Mouse (Mus musculus): ENCODE measurements at regions not wholly inside any gene's neighbourhood (a gene's known extent, or its start where the extent isn't known, plus 50 kb on each side); places are given as distances from the start of the nearest gene placed in this dataset.

DNA sequence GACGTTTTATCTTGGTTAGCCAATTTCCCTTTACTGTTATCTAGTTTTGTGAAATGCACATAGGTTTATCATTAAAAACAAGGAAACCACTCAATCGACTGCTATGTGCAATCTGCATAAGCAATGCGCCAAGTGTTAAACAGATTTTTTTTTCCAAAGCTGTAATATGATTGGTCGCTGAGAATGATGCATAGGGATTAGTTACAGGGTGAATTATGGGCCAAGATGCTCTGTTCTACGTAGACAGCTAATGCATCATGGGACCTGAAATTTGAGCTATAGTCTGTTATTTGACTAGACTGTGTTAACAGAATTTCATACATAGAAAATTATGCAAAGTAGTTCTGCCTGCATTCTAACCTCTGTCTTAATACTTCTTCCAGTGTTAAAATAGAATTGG, 284.0 kb downstream of the Basp1 start:
- no peak for DNase-seq (ENCODE audit: low read depth, low spot score)

DNA sequence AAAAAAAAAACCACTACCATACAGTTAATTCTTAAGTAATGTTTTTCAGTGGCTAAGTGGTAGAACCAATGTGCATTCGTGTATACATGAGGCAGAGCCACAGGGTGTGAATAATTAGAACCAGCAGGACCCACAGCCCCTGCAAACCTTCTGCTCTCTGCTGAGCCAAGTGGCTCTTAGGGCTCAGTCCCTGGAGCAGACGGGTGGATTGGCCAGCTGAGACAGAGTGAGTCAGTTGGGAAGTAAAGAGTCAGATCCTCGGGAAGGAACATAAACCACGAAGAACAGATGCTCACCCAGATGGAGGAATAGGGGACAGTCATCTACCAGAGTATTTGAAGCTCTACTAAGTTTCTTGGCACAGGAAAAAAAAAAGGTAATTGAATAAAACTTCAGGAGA, 293.1 kb downstream of the Basp1 start:
- DNase-seq (ENCODE audit: low read depth, low spot score), result no peak

DNA sequence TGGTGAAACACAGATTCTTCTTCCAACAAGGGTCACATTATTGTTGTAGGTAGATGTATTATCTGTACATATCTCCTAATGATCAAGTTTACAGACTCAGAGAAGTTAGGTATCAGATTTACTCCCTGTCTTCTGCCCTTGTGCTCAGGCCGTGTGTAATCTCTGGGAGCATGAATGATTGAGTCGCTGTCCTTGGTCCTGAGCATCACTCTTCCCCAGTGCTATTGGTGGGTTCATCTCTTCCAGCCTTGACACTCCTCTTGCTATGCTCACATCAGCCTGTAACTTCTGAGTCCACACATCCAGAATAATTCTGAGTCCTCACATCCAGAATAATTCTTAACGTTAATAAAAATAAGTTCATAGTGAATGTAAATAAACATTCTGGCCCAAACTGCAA, 295.6 kb downstream of the Basp1 start:
- DNase-seq (ENCODE audit: low read depth, low spot score), result peak; percentile 65

DNA sequence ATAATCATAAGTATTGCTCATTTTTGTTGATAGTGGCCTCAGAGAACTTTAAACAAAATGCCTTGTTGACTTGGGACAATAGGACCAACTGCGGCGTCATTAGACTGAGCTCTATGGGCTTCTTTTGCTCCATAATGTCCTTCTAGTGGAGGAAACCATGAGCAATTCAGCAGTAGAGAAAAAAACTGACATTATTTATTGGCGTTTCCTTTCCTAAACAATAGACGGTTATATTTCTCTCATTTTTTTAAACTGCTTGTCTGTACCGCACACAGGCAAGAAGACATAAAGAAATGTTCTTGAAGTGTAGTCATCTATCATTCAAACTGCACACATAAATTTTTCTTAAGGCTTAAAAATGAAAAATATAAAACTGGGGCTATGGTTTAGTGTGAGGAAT, 310.8 kb downstream of the Basp1 start:
- DNase-seq (ENCODE audit: low read depth, low spot score), result no peak

DNA sequence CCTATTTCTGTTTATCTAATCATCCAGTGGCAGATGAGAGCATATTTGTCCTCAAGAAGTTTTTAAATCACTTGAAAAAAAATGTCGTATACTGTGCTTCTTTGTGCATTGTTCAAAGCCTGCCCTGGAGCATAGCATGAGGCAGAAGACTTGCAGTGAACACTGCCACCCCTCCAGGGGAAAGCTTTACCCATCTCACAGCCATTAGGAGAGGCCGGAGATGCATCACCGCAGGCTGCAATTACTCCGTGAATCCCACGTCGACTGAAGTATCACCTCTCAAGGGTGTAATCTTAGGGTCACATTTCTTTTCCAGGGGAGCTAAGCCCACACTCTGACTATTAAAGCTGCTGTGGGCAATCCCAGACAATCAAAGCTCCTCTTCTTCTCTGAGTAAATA, 319.8 kb downstream of the Basp1 start:
- no peak for DNase-seq (ENCODE audit: low read depth, low spot score)

DNA sequence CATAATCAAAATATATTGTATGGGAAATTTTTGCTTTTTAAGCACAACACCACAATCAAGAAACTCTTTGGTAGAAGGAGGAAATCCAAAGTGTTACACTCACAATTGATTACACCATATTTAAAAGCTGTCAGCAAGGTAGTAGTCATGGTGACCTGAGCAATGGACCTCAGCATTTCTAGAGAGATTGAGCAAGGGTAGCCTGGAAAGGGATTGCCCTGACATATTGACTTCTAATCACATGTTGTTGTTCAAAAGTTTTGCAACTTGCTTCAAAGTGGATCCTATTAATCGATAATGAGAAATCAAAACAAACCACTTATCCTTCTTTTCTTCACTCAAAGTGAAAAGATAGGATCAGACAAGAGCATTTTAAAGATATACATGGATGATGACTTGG, 343.9 kb downstream of the Basp1 start:
- DNase-seq (ENCODE audit: low read depth, low spot score), result no peak

DNA sequence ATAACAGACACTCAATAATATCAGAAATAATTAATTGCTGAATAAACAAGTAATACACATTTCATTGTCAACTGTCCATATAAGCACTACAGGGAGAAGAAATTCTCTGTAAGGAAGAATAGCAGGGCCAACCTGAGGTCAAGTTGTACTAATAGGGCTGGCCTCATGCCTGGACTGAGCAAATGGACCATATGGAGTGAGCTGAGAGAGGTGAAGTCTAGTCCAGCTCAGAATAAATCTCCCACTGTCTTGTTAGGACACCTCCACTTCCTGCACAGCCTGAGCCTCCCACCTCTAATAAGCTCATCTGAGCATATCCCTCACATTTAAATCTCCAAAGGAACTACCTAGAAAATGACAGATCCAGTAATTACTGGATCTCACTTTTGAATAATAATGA, 354.2 kb downstream of the Basp1 start:
- DNase-seq (ENCODE audit: low read depth, low spot score), result no peak

DNA sequence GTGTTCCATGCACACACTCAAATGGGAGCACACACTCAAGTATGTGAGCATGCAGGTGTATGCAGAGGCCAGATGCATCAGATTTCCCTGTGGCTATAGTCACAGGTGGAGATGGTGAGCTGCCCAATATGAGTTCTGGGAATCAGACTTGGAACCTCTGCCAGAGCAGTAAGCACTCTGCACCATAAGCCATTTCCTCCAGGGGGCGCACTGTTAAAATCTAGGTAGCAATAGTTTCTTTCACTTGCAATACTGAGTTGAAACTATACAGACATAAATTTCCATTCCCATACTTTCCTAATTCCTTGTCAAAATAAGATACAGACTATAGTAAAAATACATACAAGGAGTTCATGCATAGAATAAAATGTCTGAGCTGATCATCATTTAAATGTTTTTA, 365.7 kb downstream of the Basp1 start:
- DNase-seq (ENCODE audit: low read depth, low spot score), result peak; percentile 74

DNA sequence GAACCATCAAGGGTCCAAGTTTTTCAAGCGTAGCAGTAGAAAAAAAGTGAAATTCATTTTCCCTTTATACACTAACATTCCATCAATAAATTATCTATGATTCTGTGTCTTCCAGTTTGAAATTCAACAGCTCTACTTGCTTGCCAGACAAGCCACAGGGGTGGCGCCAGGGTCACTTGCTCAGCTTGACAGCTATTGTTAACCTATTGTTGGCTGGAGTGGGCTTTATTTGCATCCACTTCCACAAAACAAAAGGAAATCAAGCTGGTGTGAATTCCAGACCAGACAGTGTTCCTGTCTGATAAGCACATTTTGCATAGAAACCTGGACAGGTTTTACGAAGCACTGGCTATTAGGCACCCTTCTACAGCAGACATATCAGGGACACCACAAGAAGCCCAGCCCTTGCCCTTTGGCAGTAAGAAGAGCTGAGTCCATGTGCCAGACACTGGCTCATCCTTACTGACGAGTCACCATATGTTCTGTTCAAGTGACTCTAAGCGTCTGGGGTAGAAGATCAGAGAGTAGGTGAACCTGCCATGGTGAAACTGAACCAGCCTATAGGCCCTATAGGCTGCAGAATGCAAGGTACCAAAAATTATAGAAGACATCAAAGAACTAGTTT, 366.9 kb downstream of the Basp1 start:
- peak; percentile 88 for DNase-seq (ENCODE audit: low read depth, low spot score)

DNA sequence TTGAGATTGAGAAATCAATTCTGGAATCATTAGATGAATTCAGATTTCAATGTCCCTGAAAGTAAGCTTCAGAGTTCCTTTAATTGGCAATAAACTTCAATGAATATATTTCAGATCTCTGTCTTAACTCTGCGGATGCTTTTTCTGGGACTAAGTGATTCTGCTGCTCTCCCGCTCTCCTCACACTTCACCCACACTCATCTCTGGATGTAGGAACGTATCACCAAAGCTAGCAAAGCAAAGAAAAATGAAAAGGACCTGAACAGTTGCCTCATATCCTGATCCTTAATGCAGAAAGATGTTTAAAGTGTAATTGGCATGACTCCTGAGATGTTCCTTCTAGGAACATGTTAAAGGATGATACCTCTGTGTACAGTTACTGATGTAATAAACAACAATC, 377.3 kb downstream of the Basp1 start:
- no peak for DNase-seq (ENCODE audit: low read depth, low spot score)

DNA sequence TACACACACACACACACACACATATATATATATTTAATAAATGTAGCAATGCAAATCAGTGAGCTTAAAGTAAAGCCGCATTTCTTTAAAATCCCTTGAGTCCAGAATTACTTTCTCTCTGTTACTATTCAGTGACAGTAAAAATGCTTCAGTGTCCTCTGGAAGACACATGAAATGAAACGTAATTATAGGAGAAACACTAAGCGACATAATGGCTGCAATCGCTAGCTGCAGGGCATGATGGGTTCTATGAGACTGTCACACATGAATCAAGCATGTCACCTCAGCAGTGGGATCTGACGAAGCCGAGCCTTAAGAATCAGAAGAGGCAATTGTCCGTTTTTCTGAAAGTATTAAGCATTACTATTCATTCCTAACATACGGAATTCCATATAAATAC, 385.7 kb downstream of the Basp1 start:
- DNase-seq (ENCODE audit: low read depth, low spot score), result no peak

DNA sequence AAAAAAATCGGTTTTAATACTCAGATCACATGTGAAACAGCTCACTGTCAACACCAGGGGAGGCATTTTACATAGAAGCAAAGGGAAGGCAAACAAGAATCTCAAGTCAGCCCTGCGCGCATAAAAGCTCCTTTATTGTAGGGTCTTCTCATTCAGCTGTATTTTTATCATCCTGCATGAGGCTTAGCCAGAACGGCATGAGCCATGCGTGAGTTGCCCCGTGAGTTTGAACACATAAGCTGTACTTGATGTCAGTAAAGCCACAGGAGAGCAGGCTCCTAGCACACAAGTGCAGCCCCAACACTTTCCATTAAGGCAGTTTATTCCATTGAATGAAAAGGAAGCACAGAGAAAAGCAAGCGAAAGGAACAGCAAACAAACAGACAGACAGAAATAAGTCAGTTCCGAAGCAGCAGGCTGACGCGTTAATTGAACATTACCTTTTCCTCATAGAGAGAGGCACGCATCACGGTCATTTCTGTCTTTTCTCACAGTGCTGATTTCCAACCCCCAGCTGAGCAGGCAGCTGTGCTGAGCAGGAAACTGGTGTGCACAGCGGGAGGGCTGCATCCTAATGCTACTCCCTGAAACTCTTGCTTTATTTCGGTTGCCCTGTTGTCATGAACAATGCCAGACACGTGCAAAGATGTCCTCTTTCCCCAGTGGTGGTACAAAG, 386.6 kb downstream of the Basp1 start:
- DNase-seq (ENCODE audit: low read depth, low spot score), result peak; percentile 65

DNA sequence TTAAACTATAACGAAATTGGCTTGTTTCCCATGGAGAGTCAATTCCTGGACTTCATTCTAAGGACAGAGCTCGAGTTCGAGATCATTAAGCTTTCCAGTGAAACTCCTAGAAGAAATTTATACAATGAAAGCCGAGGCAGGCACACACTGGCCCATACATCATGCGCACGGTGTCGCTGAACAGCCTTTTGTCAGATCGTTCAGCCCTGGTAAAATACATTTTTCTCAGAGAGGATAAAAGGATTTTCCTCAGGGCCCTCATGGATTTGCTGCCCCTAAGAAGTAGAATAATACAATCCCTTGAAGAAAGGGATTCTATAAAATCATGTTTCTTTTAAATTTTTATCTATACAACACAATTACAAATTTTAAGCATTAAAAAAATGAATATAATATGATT, 387.2 kb downstream of the Basp1 start:
- no peak for DNase-seq (ENCODE audit: low read depth, low spot score)

DNA sequence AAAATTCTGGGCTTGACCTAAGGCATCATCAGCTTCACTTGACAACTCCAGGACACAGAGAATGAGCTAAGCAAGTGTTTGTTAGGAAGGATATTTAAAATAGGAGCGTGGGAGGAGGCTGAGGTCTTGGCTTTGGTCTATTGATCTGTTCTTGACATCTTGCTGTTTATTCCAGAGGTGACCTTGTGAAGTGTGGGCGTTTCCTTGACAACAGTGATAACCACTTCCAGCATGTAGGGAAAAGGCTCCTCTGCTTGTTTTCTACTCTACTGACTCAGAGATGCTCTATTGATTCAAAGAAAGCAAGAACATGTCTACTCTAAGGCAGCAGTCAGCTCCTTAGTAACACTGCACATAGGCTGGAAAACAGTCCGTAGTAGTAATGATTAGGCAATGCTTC, 392.6 kb downstream of the Basp1 start:
- DNase-seq (ENCODE audit: low read depth, low spot score), result no peak

DNA sequence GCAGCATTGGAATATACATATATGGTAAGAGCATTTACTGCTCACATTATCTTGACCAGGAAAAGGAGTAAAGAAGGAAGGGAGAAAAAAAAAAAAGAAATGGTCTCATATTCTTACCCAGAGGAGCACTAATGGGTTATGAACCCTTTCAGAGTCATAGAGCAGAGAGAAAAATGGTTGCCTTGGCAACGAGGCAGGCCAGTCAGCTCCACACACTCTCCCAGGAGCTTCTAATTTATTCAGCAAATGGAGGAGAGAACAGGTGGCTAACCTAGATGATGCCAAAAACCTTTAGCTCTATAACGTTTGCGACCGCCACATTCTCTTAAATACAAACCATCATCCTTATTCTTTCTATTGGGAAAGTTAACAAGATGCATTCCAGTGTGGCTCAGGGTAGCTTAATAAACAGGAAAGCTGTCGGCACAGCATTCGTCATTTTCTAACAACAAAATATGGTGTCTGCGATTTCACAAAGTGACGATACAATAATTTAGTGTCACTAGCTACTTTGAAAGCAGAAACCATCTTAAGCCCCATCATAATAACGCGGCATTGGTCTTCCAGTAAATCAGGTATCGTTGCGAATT, 394.1 kb downstream of the Basp1 start:
- DNase-seq (ENCODE audit: low read depth, low spot score), result no peak

DNA sequence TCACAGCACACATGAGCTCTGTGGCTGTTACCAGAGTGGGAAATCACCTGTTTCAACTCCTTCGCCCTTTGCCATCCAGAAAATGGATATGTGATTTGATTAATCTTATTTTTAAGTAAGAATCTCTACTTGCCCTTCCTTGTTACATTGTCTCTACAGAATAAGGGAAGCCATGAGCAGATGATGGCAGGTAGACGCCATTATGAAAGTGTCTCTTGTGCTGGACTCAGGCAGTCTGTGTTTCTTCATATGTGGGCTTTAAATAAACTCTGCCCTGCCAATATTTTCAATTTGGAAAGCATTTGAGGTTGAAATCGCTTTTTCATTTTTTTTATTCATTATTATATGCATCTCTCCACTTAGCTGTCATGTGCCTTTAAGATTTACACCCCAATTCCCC, 394.6 kb downstream of the Basp1 start:
- DNase-seq (ENCODE audit: low read depth, low spot score), result no peak

DNA sequence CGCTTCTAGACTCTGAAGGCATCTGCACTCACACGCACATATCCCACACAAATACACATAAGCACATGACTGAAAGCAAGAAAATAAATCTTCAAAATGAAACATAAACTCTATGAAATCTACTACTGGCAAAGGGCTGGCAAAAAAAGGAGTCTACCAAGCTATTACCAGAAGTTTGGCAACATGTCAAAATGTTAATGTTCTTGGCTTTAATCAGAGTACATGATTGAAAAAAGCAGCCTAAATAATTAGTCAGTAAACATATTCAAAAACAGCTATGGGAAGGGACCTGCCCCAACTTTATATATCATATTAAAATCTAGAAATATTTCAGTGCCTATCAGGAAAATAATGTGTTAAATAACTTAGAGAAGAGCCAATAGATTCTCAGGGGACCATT, 405.8 kb downstream of the Basp1 start:
- DNase-seq (ENCODE audit: low read depth, low spot score), result no peak

DNA sequence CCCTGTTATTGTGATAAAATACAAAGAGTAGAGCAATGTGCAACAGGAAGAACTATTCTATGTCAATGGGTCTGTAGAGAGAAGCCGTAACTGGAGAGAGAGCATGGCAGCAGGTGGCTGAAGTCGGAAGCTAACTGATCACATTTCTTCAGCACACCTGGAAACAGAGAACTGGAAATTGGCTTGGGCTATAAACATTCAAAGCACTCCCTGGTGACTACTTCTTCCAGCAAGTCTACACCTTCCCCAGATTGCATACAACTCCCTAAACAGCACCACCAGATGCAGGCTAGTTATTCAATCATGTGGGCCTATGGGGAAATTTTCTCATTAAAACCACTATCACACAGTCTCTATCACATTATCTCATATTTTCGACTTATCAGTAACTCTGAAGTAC, 413.4 kb downstream of the Basp1 start:
- no peak for DNase-seq (ENCODE audit: low read depth, low spot score)

DNA sequence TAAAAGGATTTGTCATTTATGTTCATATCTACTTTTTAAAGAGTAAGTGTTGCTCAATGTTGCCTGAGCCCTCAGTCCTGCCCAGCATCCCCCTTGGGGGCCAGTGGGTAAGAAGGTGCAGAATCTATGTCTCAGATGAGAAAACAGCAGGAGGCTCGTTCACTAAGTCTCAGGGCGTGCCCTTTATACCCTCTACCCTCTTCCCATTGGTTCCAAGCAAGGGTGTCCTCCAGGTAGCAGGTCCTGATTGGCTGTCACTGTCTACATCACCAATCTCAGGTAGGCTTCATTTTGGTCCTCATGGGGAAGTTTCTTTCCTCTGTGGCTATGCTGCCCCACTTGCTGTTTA, 420.3 kb downstream of the Basp1 start:
- DNase-seq (ENCODE audit: low read depth, low spot score), result no peak

DNA sequence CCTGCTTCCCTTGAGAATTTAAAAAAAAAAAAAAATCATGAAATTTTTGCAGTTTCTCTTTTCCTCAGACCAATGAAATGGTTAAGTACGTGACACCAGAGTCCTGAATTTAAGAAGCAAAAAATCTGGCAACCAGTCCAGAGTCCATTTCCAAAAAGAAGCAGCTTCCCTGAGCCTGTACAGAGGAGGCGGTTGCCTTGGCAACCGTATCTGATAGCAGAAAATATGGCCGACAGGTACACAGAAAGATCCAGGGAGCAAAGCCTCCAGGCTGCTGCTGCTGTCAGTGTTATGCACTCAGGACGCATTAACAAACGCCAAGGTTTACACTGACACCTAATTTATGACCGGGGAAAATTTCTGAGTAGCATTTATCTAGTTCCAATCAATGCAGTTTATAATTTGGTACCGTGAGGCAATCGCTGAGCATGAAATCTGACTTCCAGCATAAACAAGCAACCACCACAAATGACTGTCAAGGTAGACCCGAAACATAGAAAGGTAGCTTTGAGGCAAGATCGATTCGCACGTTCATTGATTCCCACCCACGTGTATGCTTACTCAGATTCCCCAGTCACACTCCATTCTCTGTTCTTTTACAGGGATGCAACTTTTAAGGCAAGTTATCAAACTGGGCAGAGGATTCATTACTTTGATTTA, 420.8 kb downstream of the Basp1 start:
- no peak for DNase-seq (ENCODE audit: low read depth, low spot score)

DNA sequence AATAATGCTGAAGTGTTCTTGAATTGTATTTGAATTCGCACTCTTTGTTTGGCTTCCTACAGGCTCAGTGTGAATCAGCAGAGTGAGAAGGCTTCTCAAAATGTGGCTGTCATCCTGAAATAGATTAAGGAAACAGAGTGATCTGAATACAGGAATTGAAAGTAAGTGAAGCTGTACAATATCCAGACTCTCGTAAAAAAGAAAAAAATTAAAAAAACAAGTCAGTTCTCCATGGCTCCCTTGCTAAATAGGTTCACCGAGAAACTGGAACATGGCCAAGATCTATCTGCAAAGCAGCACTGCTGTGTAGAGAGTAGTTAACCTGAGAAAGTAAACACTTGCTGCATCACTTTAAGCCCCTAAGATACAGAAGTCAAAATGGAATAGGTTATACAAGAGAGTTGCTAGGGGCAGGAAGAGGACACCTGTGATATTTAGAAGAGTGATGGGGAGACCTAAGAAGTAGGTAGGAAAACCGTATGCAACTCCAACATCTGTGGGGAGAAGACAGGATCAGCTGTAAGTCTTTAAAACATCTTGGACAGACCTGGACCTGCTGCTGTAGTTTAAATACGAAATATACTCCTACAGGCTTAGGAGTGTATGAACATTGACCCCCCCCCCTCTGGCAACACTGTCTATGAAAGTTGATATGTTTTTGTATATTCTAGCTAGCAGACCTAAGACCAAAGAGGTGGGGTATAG, 423.3 kb downstream of the Basp1 start:
- DNase-seq (ENCODE audit: low read depth, low spot score), result no peak

DNA sequence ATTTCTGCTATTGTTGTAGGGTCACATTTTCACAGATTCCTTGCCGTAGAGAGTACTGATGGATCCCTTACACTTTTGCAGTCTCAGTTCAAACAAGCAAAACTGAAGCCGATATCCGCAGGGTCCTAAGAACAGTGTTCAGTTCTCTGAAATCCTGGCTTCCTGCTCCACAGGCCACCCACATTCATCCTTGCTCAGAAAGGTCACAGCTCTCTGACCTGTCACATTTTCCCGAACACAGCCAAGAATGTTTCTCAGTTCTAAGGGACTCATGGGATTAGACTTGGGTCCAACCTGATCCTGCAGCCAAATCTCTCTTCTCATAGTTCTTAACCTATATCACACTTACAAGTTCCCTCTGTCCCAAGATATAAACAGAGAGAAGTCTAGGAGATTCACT, 432.7 kb downstream of the Basp1 start:
- no peak for DNase-seq (ENCODE audit: low read depth, low spot score)

All from ES-CJ7 (cell line).